Mouse (Mus musculus) monocyte, adult 2 months (primary cell): ENCODE data around the gene Cldn7.
"Not testable (repeated sequence)": the region's sequence is repeated elsewhere in the genome, so short reads cannot be mapped to it uniquely, and the experiment has no call there.

ENCODE experiments used
- DNase-seq, 2 experiments: peaks; one replicate each; pipeline ENCODE4 v3.0.0; 2022; ENCODE audit warnings: low spot score in 2 of 2, low read depth in 1 of 2

Cldn7 gene

DNA sequence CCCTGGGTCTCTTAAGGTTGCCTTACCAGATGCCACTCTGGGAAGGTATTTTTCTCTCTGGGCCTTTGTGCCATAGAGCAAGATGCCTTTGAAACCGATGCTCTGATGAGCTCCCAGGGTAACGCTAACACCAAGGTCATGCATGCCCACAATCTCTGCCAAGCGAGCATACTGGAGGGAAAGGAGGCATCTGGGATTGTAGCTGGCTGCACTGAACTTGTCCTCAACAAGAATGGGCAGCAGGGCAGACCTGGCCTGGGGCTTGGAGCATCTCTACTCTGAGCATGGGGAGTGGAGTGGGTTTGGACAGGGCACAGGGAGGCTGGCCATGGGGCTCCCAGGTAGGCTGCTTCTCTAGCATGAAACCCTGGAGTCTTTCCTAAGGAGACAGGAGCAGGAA, 48.8 kb downstream of the Cldn7 start:
- no peak for DNase-seq

DNA sequence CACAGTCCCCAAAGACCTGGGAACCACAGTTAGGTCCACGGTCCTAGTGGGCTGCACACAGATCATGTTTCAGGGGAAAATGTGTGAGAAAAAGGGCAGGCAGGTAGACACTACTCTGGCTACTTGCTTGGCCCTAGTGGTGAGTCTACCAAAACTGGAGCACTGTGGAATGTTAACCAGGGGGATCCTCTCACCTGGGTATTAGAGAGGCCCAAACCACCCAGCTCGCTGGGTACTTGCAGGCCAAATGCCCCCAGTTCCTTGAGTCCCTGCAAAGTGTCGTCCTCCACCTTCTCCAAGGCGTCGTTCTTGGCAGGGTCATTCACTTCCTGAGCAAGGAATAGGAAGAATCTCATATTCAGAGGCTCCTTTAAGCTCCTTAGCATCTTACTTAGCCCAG, 49.5 kb downstream of the Cldn7 start:
- no peak for DNase-seq

DNA sequence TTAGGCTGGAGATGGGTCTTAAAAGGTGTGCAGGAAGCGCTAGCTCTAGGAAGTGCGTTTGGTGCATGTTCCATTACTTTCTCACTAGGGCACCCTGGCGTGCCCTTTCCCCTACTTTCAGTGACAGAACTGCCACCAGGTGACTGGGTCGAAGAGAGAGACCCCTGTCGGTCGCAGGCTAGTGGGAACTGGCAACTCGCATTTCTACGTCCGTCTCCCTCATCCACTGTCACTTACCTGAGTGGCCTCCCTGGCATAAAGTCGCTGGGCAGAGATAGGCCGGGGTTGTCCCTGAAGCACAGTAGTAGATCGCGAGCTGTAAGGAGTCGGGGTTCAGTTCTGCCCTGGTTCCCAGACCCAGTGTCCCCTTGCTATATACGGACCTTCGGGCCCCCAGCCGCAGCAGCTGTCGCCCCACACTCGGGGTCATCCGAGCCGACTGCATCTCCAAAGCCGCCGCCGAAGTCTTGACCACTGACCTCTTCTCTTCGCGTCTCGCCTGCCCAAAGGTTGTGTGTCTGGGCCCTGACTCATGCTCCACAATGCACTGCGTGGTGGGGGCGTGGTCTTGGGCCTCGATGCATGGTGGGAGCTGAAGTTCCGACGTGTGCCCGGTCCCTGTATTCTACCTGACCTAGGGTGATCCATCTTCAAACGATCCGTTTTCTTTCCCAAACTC, 50.4 kb downstream of the Cldn7 start, which contains the start of gene Acadvl:
Acadvl (minus strand) TSS at position 532 of the 679 bp plus-strand sequence.
- peak; percentile 52 to 65 for DNase-seq

DNA sequence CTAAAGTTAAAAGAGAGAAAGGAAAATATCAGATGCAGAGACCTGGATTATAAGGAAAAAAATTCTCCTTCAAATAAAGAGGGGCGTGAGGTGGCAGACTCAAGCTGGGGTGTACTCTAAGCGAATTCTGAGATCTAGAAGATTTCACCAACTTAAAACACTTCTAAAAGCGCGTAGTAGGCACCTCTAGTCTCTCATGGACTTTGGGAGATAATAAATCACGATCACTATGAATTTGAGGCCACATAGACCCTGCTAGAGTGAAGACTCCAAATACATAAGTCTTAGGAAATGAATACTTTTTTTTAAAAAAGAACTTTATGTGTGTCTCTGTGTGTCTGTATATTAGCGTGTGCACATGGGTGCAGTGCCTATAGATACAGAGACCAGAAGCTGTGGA, 51.1 kb downstream of the Cldn7 start:
- DNase-seq, result no peak

DNA sequence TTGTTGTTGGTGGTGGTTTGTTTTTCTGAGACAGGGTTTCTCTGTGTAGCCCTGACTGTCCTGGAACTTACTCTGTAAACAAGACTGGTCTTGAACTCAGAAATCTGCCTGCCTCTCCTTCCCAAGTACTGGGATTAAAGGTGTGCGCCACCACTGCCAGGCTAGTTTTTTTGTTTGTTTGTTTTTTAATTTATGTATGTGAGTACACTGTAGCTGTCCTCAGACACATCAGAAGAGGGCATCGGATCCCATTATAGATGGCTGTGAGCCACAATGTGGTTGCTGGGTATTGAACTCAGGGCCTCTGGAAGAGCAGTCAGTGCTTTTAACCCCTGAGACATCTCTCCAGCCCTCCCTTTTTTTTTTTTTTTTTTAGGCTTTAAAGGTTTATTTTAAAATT, 51.6 kb downstream of the Cldn7 start:
- not testable (repeated sequence) for DNase-seq

DNA sequence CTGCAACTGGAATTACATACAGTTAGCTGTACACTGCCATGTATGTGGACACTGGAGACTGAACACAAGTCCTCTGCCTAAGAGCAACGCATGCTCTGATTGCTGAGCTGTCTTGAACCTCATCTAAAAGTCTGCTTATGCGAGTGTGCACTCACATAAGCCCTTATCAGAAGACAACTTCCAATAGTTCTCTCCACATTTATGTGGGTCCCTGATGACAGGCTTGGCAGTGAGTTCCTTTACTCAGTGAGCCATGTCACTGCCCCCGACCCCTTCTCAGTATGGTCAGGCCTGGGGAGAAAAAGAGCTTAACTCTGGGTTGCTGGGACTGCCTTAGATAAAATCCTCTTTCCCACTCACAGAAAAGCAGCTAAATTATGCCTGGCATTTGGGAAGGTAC, 52.1 kb downstream of the Cldn7 start, which contains the start of gene Dlg4:
Dlg4 (plus strand) TSS at position 274 of the 400 bp plus-strand sequence.
- DNase-seq, result no peak

DNA sequence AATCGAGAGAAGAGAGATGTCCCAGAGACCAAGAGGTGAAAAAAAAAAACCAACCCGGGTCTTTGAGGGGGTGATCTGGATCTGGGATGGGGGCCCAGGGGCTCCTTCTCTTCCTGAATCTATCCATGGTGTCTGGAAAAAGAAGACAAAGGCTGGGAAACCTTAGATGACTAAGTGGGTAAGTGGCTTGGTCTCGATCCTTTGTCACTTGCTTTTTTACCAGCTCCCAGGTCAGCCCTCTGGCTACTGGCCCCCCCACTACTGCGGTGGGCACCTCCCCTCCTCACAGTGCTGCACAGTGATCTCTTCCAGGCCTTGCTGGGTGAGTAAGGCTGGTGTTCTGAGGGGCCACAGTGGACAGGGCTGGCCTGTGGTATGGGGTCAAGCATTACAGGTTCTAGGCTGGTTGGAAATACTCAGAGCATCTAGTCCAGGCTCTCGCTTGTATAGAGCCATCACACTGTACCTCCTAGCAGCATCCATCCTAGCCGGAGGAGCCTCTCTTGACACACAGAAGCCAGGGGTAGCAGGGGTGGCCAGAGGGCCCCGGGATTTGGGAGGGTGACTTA, 52.7 kb downstream of the Cldn7 start:
- no peak for DNase-seq
